12 mouse cellular contexts compared by ENCODE assay signal in genomic region chr2:163375468-163375867, GRCm38 (mm10). TPM values are rescaled to one million over a fixed set of nuclear protein-coding genes. Genes with fewer than 3 reads are reported as not detected.
DNase-seq lines count a peak whose midpoint lies in the region; ATAC-seq and TF ChIP-seq lines count a peak whose summit lies in the region.
"Had no signal": no experiment of that assay in that cellular context is flagged by ENCODE, and none has a peak within 500 bp of the region (broad histone marks: within the 10 kb centered on the region; RNA-seq: fewer than 3 reads in every experiment).

No protein-coding gene starts in this region.

- DNase-seq in gastrocnemius, adult 2 months: peak; percentile 36
- DNase-seq in gastrocnemius, postnatal 4 days (ENCODE audit: low spot score in 2 of 2): no peak
- DNase-seq in intestine, embryonic 14.5 days (ENCODE audit: low spot score): no peak
- DNase-seq in G1E (ENCODE audit: low spot score): no peak
- DNase-seq in urinary bladder, postnatal 25 days (ENCODE audit: low spot score): no peak
- DNase-seq: cerebellum, postnatal 25 days; liver, embryonic 13.5 days; lung, postnatal 14 days had no signal

- no peaks in the 10 kb centered on the region for H3K36me3 ChIP-seq in intestine, embryonic 14.5 days (ENCODE audit: control insufficient read depth, insufficient read depth, low read length)
- peaks cover 3% of the 10 kb centered on the region; the same call in 1 of the 2 replicates for H3K36me3 ChIP-seq in intestine, embryonic 16.5 days (ENCODE audit: control insufficient read depth, insufficient read depth, low read length)
- no peaks in the 10 kb centered on the region for H3K36me3 ChIP-seq in G1E (replicated peaks)
- H3K36me3 ChIP-seq in limb, embryonic 12.5 days: no peaks in the 10 kb centered on the region
- H3K36me3 ChIP-seq: liver, embryonic 13.5 days; midbrain, embryonic 12.5 days had no signal

- no peak for TF ChIP-seq CTCF in gastrocnemius, adult 2 months (IDR thresholded peaks at IDR 0.05)
- TF ChIP-seq CTCF in G1E (IDR thresholded peaks at IDR 0.05; ENCODE audit: low read depth, low read length): no peak

- 0 out of 2 replicates have a peak overlapping the region, but pooled peaks have one; percentile 0 for H3K4me2 ChIP-seq in intestine, embryonic 14.5 days (ENCODE audit: low read length)
- no peak overlapping the region for H3K4me2 ChIP-seq in intestine, embryonic 16.5 days (ENCODE audit: low read depth, low read length)
- H3K4me2 ChIP-seq in limb, embryonic 12.5 days: no peak overlapping the region
- H3K4me2 ChIP-seq: liver, embryonic 13.5 days had no signal

- peak overlapping the region; percentile 28 for H3K4me3 ChIP-seq in gastrocnemius, adult 2 months
- no peak overlapping the region for H3K4me3 ChIP-seq in intestine, embryonic 14.5 days (ENCODE audit: low read depth, low read length)
- H3K4me3 ChIP-seq in intestine, embryonic 16.5 days (ENCODE audit: low read length): no peak overlapping the region
- H3K4me3 ChIP-seq in G1E (ENCODE audit: low read depth, low read length): peak overlapping the region; percentile 18; the same call in 1 of the 2 replicates
- 0 out of 2 replicates have a peak overlapping the region, but pooled peaks have one; percentile 7 for H3K4me3 ChIP-seq in limb, embryonic 12.5 days (replicated peaks)
- H3K4me3 ChIP-seq: liver, embryonic 13.5 days; midbrain, embryonic 12.5 days had no signal

- whole genome bisulfite sequencing in intestine, embryonic 14.5 days: 38% methylated on average over 35 of the region's 35 CpGs
- 40% methylated on average over 35 of the region's 35 CpGs for WGBS in intestine, embryonic 16.5 days
- WGBS in limb, embryonic 12.5 days: 46% methylated on average over 35 of the region's 35 CpGs

- H3K9me3 ChIP-seq in intestine, embryonic 14.5 days (ENCODE audit: control insufficient read depth, low read length): 0 out of 2 replicates have a peak, but pooled peaks cover 3% of the 10 kb centered on the region
- peaks cover 4% of the 10 kb centered on the region; the same call in 1 of the 2 replicates for H3K9me3 ChIP-seq in intestine, embryonic 16.5 days (ENCODE audit: control insufficient read depth, low read length)
- peaks cover 11% of the 10 kb centered on the region for H3K9me3 ChIP-seq in G1E (replicated peaks)
- H3K9me3 ChIP-seq in limb, embryonic 12.5 days: peaks cover 4% of the 10 kb centered on the region; the same call in 1 of the 2 replicates
- H3K9me3 ChIP-seq: liver, embryonic 13.5 days; midbrain, embryonic 12.5 days had no signal

- peak overlapping the region; percentile 97 for H3K27ac ChIP-seq in gastrocnemius, adult 2 months
- H3K27ac ChIP-seq in intestine, embryonic 14.5 days (ENCODE audit: low read depth): no peak overlapping the region
- H3K27ac ChIP-seq in intestine, embryonic 16.5 days (ENCODE audit: low read length): no peak overlapping the region
- no peak overlapping the region for H3K27ac ChIP-seq in limb, embryonic 12.5 days
- H3K27ac ChIP-seq: liver, embryonic 13.5 days; midbrain, embryonic 12.5 days had no signal

- peaks cover 28% of the 10 kb centered on the region for H3K27me3 ChIP-seq in intestine, embryonic 14.5 days (replicated peaks; ENCODE audit: control insufficient read depth, insufficient read depth, low read length)
- H3K27me3 ChIP-seq in intestine, embryonic 16.5 days (replicated peaks; ENCODE audit: control insufficient read depth, insufficient read depth, low read length): peaks cover 24% of the 10 kb centered on the region
- peaks cover 23% of the 10 kb centered on the region for H3K27me3 ChIP-seq in G1E (ENCODE audit: insufficient read depth, low read length)
- H3K27me3 ChIP-seq in limb, embryonic 12.5 days: peaks cover 46% of the 10 kb centered on the region

- H3K4me1 ChIP-seq in intestine, embryonic 14.5 days (replicated peaks; ENCODE audit: control insufficient read depth, insufficient read depth, low read length): peaks cover 5% of the 10 kb centered on the region; the same call in 1 of the 2 replicates
- H3K4me1 ChIP-seq in intestine, embryonic 16.5 days (ENCODE audit: control insufficient read depth, insufficient read depth, low read length): no peaks in the 10 kb centered on the region
- H3K4me1 ChIP-seq in G1E (ENCODE audit: insufficient read depth, low read depth, low read length): peaks cover 2% of the 10 kb centered on the region
- H3K4me1 ChIP-seq in limb, embryonic 12.5 days (replicated peaks): no peaks in the 10 kb centered on the region
- H3K4me1 ChIP-seq: liver, embryonic 13.5 days; midbrain, embryonic 12.5 days had no signal

- ATAC-seq in intestine, embryonic 14.5 days (replicated peaks; ENCODE audit: low FRiP score, low TSS enrichment, low read depth): no peak
- no peak for ATAC-seq in intestine, embryonic 16.5 days
- no peak for ATAC-seq in G1E (ENCODE audit: extremely low read depth, insufficient number of reproducible peaks, low FRiP score, poor library complexity, severe bottlenecking)
- no peak for ATAC-seq in limb, embryonic 12.5 days (ENCODE audit: insufficient number of reproducible peaks, insufficient read depth, low FRiP score, low TSS enrichment, low read depth)
- ATAC-seq in cerebellum, adult (ENCODE audit: insufficient number of reproducible peaks, low FRiP score, low TSS enrichment): no peak

- H3K9ac ChIP-seq in intestine, embryonic 14.5 days (ENCODE audit: low read length): no peak overlapping the region
- H3K9ac ChIP-seq in intestine, embryonic 16.5 days (ENCODE audit: low read depth, low read length): no peak overlapping the region
- no peak overlapping the region for H3K9ac ChIP-seq in limb, embryonic 12.5 days (replicated peaks)
- H3K9ac ChIP-seq: liver, embryonic 13.5 days; midbrain, embryonic 12.5 days had no signal

- intact Hi-C loops in gastrocnemius, adult 2 months (cut with DNase I): no loop called here

RNA-seq across cellular contexts. Expression of gene Jph2, which starts 22.3 kb away (rescaled TPM):
- 100 to 1,000 TPM; 424 to 437 TPM for total RNA-seq in gastrocnemius, adult 2 months (2021)
- total RNA-seq in gastrocnemius, postnatal 4 days (2021): 100 to 1,000 TPM; 166 to 199 TPM
- 5.6 and 5.9 TPM in 2 replicates for polyA plus RNA-seq in intestine, embryonic 14.5 days (2014; fragmentation: Nextera tagmentation; extraction: Ambion mirVana)
- 6.3 and 7.5 TPM in 2 replicates for polyA plus RNA-seq in intestine, embryonic 16.5 days (2015; fragmentation: Nextera tagmentation; extraction: Ambion mirVana)
- total RNA-seq in G1E (2014; fragmentation: Nextera tagmentation) (not detected in 2 replicates), G1E (2017) (0.05 TPM in 1 of 2 replicates, not detected in the other)
- polyA plus RNA-seq in G1E (2012): not detected in 2 replicates
- polyA plus RNA-seq in limb, embryonic 12.5 days (2016; fragmentation: Nextera tagmentation; extraction: Ambion mirVana): 1.6 and 2.2 TPM in 2 replicates

RNA-seq across cellular contexts. Expression of gene Oser1, which starts 49.0 kb away (rescaled TPM):
- 10 to 100 TPM; 32.4 to 38.2 TPM for total RNA-seq in gastrocnemius, adult 2 months (2021)
- total RNA-seq in gastrocnemius, postnatal 4 days (2021): 10 to 100 TPM; 31.3 to 33.8 TPM
- polyA plus RNA-seq in intestine, embryonic 14.5 days (2014; fragmentation: Nextera tagmentation; extraction: Ambion mirVana): 88.9 and 97.7 TPM in 2 replicates
- 79.4 and 85.8 TPM in 2 replicates for polyA plus RNA-seq in intestine, embryonic 16.5 days (2015; fragmentation: Nextera tagmentation; extraction: Ambion mirVana)
- total RNA-seq in G1E (2014; fragmentation: Nextera tagmentation): 42.0 and 42.5 TPM in 2 replicates
- 84.2 and 89.8 TPM in 2 replicates for total RNA-seq in G1E (2017)
- 14.0 TPM in 2 replicates for polyA plus RNA-seq in G1E (2012)
- 85.1 and 91.8 TPM in 2 replicates for polyA plus RNA-seq in limb, embryonic 12.5 days (2016; fragmentation: Nextera tagmentation; extraction: Ambion mirVana)

Comparison
In these comparisons a context has a peak if more than half of its experiments do, and no peak if none do; other contexts are left out.
1. H3K4me3 ChIP-seq: peak in gastrocnemius, adult 2 months (single experiment), G1E (single experiment) and limb, embryonic 12.5 days (single experiment); none in intestine, embryonic 14.5 days (single experiment) and intestine, embryonic 16.5 days (single experiment).